Mouse (Mus musculus): ENCODE data around the gene Dbn1.
A peak's percentile ranks its signal among the peaks of the same experiment; 100 is the strongest.
"Not testable (repeated sequence)": the region's sequence is repeated elsewhere in the genome, so short reads cannot be mapped to it uniquely, and the experiment has no call there.

Dbn1 gene

DNA sequence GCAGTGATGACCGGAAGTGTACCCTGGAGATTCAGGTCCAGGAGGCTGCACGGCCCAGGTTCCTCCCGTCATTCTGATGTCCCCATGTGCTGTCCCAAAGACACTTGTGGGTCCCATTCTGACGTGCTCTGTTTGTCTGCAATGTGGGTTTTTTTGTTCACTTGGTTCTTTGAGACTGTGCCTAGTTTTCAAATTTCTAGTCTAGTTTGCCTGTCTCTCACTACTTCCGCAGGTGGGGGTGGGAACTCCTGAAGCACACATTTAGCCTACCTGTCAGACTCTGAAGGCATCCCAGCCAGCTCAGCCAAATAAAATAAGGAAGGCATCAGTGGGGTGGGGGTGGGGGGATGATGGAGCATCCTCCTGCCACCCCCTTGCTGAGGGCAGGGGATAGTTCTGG, 39.8 kb downstream of the Dbn1 start:
- no peak for DNase-seq

DNA sequence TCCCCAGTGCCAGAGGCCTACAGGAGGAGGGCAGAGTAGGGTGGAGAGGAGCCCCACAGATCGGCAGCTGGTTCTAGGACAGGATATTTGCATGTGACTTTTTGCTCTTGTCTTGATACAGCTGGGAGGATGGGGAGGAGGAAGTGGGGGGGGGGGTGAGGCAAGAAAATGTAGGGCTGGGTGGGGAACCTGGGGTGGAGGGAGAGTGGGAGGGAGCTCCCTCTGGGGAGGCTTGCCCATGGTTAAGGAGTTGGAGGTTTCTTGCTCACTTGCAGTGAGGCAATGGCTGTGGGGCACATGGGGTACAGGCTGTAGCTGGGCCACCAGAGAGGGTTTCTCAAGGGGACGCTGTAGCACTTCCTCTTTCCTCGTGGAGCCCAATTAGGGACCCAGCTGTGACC, 40.4 kb downstream of the Dbn1 start:
- DNase-seq, result peak; percentile 62 to 68

DNA sequence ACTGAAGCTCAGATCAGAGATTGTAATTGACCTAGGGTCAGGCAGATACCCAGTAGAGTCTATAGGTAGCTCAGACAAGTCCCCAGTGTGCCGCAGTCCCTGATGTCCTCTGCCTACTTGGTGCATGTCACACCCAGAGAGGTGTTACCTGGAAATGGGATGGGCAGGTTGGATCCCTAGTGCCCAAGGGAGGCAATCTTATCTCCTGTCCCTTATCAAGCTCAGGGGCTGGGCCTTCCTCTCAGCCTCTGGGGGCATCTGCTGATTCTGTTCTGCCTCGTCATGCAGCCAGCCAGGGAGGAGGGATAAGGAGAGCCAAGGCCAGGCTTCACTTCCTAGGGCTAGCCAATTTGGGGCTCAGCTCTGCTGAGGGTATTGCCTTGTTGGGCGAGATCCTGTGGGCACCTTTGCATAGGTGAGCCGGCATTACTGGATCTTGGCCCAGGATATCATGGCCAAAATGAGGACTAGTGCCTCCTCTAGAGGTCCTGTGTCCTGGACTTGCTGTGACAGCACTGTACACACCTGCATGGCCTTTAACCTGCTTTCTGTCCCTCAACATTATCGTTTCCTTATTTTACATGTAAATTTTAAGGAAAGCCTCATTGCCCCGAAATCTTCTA, 41.3 kb downstream of the Dbn1 start:
- no peak for DNase-seq

DNA sequence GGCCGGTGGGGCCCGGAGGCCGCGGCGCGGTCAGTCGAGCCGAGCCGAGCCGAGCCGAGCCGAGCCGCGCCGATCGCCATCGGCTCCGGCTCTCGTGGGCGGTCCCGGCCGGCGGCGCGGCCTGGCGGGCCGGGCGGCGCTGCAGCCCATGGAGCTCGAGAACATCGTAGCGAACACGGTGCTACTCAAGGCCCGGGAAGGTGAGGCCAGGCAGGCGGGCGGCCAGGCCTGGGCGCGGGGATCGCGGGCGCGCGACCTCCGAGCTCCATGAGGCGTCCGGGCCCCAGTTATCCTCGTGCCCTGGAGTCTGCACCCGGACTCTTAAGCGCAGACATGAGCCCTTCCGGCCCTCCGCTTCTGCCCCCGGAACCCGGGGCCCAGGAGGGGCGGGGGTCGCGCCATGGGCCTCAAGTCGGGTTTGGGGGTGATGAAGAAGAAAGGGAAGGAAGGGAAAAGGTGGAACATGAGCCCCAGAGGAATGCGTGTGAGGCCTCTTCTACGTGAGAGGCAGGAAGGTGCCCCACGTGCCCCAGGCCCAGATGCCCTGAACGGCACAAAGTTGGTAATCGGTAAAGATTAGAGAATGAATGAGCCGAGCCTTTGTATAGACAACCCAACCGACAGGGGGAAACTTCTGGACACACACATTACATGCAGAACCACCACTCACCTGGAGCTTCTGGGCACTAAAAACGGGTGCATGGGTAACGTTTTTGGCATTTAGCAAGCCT, 42.4 kb downstream of the Dbn1 start:
- DNase-seq, result peak; percentile 43 to 59

DNA sequence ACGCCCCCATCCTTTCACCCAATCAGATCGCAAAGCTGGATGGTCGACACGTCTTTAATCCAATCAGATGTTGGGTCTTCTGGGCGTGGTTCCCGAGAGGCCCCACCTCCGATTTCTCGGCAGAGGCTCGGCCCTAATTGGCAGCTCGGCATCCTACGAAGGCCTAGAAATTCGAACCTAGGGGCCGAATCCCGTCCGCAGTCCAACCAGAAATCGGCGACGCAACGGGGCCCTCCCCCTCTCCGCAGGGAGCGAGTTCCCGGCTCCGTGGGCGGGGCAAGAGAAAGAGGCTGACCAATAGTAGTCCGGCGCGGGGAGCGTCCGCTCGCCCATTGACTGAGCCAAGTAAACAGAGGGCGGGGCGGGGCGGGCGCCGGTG, 43.0 kb downstream of the Dbn1 start, which contains the start of gene Grk6:
TSS of gene Grk6 (plus strand) at position 136 of the 379 bp plus-strand sequence.
- peak; percentile 96 to 99 for DNase-seq

DNA sequence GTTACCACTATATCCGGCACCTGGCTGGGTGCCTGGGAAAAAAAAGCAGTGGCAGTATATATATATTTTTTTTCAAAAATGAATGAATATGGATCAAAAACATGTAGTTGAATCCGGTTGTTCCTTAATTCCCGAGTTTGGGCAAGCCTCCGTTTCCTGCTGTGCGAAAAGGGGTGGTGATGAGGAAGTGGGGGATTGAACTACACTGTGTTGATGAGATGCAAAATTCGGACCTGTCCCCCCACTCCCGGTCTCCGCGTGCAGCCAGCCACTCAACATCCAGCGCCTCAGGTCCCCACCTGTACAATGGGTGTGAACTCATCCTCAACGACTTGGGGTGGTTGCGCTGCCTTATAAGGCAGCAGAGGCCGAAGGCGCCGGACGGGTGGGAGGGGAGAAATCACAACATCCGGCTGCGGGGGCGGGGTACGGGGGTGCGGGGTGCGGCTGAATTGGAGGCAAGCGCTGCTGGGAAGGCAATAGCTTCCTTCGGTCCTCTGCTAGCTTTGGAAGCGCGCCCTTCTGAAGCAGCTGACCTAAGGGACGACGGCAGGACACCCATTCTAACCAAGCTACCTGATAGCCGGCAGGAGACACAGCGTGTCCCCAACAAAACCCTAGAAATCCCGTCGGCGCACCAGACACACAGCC, 43.5 kb downstream of the Dbn1 start:
- DNase-seq, result peak in 1 of 2 experiments; percentile 88

DNA sequence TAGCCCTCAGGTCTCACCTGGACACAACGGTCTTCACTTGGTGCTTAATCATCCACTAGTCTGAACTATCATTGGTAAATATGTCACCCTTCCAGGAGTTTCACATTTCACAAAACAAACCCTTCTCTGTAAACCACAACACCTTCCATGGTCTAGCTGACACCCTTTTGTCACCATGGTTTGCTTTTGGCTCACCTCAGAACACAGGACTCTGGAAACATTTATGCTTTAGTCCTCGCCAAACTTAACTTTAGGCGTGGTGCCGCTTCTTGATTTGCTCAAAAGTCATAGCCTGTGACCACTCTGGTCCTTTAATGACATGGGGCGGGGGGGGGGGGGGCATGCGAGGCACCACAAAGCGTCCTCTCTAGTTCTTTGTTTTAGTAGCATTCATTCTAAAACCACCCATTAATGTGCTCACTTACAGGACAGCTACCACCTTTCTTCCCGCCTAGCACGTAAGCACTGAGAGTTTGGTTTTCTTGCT, 44.1 kb downstream of the Dbn1 start:
- DNase-seq, result no peak

DNA sequence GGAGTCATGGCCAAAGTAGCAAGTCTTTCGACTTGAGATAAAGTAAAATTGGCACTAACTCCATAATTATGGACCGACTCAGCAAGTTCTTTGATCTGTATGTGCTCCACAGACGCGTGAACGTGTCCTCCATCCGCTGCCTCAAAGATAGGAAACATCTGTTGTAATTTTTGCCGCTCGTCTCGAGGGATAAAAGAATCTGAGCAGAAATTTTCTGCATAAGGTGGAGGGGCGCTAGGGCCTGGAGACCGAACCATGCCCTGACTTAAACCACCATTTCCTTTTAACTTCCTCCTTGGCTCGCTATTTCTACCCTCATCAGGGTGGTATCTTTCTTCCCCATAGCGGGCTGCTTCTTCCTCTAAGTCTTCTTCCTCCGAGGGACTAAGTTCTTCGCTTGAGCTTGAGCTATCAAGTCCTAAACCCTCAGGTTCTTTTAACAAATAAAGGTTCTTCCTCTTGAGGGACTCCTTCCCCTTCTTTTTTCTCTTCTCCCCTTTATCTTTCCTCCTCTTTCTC, 50.7 kb downstream of the Dbn1 start:
- not testable (repeated sequence) for DNase-seq

DNA sequence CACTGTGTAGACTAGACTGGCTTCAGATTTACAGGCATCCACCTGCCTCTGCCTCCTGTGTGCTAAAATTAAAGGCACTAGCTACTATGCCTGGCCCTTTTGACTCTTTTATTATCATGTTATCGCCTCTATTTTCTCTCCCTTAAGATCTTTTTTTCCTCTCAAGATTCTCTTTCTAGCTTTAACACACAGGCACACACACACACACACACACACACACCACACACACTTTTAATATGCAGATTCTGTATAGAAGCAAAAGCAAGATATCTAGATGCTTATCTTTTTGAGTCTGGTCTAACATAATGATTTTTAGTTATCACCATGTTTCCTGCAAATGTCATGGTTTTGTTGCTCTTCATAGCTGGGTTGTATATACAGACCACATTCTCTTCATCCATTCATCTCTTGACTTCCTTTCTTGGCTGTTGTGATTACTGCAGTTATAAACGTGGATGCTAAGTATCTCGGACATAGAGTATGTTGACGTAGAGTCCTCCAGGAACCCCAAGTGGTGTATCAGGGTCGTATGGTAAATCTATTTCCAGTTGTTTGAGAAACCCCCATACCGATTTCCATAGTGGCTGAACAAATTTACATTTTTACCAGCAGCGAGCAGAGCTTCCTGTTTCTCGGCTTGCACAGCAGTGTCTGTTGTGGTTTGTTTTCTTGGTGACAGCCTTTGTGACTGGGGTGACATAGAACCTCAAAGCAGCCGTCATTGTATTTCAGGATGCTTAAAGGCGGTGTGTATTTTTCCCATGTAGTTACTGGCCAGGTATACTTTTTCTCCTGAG, 55.8 kb downstream of the Dbn1 start:
- no peak for DNase-seq

DNA sequence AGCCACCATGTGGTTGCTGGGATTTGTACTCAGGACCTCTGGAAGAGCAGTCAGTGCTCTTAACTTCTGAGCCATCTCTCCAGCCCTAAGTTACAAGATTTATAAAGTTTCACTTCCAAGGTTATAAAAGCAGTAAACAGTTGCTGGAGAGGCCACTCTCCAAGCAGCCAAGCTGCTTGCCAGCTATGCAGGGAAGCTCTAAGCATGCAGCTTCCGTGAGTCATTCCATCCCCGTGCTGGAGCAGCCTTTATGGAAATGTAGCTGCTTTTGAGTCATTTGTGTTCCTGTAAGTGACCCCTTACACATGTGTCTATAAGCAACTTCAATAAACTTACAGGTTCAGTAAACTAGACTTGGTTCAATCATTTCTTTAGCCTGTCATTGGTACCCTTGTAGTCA, 57.3 kb downstream of the Dbn1 start:
- DNase-seq, result no peak

DNA sequence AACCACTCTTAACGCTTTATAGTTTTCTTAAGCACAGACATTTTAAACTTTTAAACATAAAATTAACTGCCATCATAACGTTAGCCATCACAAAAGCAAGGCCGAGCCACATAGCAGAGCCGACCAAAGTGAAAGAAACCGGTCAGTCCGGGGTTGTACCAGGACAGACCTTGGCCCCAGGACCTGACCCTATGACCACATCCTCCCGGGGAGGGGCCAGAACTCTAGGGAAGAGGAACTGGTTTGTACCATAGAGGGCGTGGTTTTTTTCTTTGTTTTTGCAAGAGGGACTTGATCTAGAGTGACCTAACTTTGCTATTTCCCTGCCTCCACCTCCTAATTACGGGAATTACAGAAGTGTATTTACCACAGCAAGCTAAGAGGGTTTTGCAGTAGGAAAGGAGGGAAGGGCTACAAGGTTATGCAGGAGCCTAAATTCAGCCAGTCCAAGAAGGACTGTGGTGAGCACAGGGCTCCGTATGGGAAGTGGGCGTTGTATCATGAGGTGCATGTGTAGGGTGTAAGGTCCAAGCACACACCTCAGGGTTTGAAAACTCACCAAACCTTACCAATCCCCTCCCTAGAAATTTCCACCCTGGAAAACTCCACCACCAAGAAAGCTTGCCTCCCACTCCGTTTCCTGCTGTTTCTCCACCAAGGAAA, 58.6 kb downstream of the Dbn1 start:
- peak; percentile 69 to 70 for DNase-seq

DNA sequence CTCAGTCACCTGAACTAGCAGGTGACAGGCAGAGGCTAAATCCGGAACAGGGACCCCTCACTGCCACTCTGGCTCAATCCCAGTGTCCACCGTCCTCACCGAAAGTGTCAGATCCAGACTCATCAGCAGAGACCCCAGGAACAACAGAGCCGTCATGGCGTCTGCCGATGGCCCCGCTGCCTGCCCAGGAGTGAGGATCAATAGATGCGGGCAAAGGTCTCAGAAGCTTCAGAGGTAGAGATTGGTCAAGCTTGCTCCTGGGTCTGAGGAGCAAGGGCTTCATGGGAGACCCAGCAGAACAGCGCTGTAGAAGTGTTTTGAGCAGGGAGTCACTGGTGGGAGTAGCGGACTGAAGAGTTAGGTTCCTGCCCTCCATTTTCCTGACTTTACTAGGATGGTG, 61.3 kb downstream of the Dbn1 start, which contains the start of gene F12:
TSS of gene F12 (minus strand) at position 181 of the 400 bp plus-strand sequence.
- DNase-seq, result no peak

Data from spleen, adult 18-20 months (tissue).